Mouse (Mus musculus) olfactory bulb, adult 2 months (tissue): ENCODE data around the gene Fbxl18.

Source experiments
- CTCF ChIP-seq: fragments of 200-500 bp; IDR thresholded peaks from 2 replicates; pipeline ENCODE4 v1.5.1; 2012; ENCODE audit warnings: low read depth, mild to moderate bottlenecking, low read length, moderate library complexity; ENCODE audit not compliant: insufficient read depth
- POLR2A ChIP-seq: fragments of 200-500 bp; IDR thresholded peaks from 2 replicates; pipeline ENCODE4 v1.6.1; 2012; ENCODE audit warnings: mild to moderate bottlenecking, low read depth, low read length, moderate library complexity; ENCODE audit not compliant: insufficient read depth

- peak; percentile 55 for TF ChIP-seq POLR2A
- TF ChIP-seq CTCF = no peak
Measured at GRCm38 (mm10) chr5:142817524-142818434, 77.4 kb downstream of the Fbxl18 start, which contains the start of gene Tnrc18.
